Mouse (Mus musculus): ENCODE data around the gene Ccpg1os.
A peak's percentile ranks its signal among the peaks of the same experiment; 100 is the strongest.

Ccpg1os gene

GRCm38 (mm10) chr9:72985250-72986220 is at the start of gene Ccpg1os, which contains the start of gene Ccpg1:
TSS of gene Ccpg1os (minus strand) at chr9:72985382.
TSS of gene Ccpg1 (plus strand) at chr9:72985429.
- DNase-seq (ENCODE audit: low read depth in 2 of 2, low spot score in 2 of 2) = peak; percentile 95 to 97

DNA sequence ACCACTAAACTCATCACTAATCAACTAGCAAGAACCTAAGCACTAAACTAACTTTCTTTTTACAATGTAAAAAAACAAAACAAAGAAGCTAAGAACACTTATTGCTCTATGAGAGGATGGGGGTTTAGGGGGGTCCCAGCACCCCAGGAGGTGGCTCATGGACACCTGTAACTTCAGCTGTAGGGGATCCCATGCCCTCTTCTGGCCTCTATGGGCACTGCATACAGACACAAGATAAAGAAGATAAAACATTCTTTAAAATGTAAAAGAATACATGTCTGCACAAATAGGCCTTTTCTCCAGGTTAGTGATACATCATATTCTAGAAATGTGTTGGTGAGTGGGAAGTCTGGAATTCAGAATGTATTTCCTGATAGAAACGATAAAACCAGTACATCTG is 48.2 kb upstream of the Ccpg1os start:
- DNase-seq (ENCODE audit: low read depth in 2 of 2, low spot score in 2 of 2) = no peak

DNA sequence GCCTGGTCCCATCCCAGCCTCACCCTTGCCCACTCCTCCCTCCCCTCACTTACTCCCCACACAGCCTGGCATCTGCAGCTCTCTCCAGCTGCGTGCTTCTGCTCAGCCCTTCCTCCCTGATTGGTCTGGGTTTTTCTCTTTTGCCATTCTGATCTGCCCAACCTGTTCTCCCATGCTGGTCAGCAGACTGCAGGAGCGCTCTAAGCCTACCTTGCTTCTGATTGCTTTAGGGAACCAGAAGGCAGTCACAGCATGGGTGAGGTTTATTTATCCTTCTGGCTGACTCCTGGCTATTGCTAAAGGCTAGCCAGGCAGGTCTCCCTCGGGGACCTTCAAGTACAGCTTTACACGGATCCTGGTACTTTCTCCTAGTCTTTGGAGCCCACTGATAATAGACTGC is 46.2 kb upstream of the Ccpg1os start:
- DNase-seq (ENCODE audit: low read depth in 2 of 2, low spot score in 2 of 2) = no peak

GRCm38 (mm10) chr9:73030443-73030842 is 45.3 kb upstream of the Ccpg1os start:
- DNase-seq (ENCODE audit: low read depth in 2 of 2, low spot score in 2 of 2) = no peak

GRCm38 (mm10) chr9:73025818-73026636 is 40.8 kb upstream of the Ccpg1os start:
- no peak for DNase-seq (ENCODE audit: low read depth in 2 of 2, low spot score in 2 of 2)

DNA sequence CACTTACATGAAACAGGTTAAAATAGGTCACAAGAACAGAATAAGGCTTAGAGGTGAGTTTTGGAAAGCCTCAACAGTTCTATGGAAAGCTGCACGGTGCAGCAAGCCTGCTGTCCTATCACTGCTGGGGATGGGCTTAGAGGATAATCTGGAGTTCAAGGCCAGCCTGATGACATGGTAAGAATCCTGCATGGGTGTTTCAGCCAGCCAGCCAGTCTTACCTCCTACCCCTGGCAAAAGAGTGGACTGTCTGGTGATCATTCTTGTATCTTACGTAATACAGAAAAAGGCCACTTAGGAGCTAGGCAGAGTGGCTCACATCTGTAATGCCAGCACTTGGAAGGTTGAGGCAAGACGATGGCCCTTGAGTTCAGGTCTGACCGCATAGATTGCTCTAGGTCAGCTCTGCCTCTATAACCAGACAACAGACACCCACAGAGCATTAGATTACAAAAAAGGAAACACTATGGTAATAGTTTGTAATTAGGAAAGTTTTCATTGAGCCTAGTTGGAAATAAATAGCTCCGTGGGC is 35.5 kb upstream of the Ccpg1os start:
- no peak for DNase-seq (ENCODE audit: low read depth in 2 of 2, low spot score in 2 of 2)

DNA sequence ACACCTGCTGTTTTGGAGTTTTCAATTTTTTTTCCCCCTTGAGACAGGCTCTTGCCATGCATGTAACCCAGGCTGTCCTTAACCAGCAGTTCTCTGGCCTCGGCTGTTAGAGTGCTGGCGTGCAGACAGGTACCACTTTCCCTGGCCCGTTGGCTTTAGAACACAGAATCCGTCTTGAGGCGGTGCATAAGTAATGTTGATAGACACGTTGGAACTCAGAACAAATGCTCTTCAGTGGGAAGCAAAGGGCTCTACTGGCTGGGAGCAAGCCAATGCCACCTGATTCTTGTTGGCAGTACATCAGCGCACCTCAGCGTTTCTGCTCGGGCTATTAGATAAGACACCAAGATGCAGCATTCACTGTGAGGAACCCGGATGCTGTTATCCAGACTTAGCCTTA is 34.7 kb upstream of the Ccpg1os start:
- DNase-seq (ENCODE audit: low read depth in 2 of 2, low spot score in 2 of 2) = no peak

GRCm38 (mm10) chr9:73014724-73015123 is 29.5 kb upstream of the Ccpg1os start:
- DNase-seq (ENCODE audit: low read depth in 2 of 2, low spot score in 2 of 2) = no peak

DNA sequence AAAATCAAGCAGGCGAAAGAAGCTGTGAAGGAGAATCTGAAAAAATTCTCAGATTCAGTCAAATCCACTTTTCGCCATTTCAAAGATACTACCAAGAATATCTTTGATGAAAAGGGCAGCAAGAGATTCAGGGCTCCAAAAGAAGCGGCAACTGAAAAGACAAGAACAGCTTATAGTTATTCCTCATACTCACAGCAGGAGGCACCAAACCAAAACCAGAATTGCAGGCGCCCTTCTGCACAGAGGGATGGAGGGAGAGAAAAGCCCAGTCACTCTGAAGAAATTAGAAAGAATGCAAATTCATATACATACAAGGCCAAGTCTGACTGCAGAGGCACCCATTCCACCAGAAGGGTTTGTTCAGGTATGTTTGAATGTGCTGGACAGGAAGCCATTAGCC is 27.4 kb upstream of the Ccpg1os start:
- DNase-seq (ENCODE audit: low read depth in 2 of 2, low spot score in 2 of 2) = no peak

DNA sequence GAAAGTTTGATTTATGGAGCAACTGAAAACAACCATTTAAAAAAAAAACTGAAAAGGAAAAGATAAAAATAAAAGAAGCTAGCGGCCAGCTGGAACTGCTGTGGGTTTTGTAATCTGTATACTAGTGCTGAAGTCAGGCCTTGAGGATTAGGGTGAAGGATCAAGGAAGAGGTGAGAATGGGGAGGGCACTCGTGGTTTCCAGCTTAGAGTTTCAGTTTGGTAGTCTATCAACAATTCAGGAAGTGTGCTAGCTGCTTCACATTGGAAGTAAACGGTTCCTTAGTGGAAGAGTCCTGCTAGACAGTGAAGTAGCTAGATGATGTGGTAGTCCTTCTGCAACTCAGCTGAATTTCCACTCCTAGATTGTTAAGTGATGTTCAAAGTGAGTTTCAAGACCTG is 23.2 kb upstream of the Ccpg1os start:
- DNase-seq (ENCODE audit: low read depth in 2 of 2, low spot score in 2 of 2) = no peak

DNA sequence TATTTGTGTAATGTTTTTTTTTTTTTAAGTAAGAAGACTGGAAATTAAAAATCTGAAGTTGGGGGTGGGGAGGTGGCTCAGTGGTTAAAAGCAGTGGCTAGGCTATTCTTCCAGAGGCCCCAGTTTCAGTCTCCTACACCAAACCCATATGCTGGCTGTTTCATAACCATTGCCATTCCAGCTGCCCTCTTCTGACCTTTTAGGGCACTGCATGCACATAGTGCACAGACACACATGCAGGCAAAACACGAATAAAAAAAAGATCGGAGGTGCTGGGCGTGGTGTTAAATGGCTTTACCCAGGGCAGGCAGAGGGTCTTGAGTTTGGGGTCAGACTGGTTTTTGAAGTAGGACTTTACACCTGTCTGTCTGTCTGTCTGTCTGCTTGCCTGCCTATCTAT is 21.0 kb upstream of the Ccpg1os start:
- peak in 1 of 2 experiments; percentile 6 for DNase-seq (ENCODE audit: low read depth in 2 of 2, low spot score in 2 of 2)

DNA sequence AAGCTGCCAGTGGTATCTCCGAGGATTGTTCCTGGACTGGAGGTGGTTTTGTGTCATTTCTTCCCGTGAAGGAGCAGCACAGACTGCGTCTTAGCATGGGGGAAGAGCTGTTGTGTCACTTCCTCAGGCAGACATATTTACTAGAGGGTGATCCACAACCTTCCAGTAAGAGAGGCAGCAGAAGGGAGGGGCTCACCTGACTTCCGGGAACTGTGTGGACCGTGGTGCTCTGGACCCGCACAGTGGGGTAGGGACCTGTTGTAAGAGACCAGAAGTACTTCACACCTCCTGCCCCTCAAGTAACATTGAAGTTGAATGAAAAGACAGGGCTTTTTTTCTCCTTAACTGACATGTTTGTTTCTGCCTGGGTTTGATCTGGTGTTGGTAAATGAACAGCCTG is 19.9 kb upstream of the Ccpg1os start:
- DNase-seq (ENCODE audit: low read depth in 2 of 2, low spot score in 2 of 2) = no peak

GRCm38 (mm10) chr9:73004076-73004475 is 18.9 kb upstream of the Ccpg1os start:
- no peak for DNase-seq (ENCODE audit: low read depth in 2 of 2, low spot score in 2 of 2)

- no peak for DNase-seq (ENCODE audit: low read depth in 2 of 2, low spot score in 2 of 2)
Measured at GRCm38 (mm10) chr9:73002177-73002576, 17.0 kb upstream of the Ccpg1os start.

- DNase-seq (ENCODE audit: low read depth in 2 of 2, low spot score in 2 of 2) = no peak
Measured at GRCm38 (mm10) chr9:73001314-73002011, 16.3 kb upstream of the Ccpg1os start.

DNA sequence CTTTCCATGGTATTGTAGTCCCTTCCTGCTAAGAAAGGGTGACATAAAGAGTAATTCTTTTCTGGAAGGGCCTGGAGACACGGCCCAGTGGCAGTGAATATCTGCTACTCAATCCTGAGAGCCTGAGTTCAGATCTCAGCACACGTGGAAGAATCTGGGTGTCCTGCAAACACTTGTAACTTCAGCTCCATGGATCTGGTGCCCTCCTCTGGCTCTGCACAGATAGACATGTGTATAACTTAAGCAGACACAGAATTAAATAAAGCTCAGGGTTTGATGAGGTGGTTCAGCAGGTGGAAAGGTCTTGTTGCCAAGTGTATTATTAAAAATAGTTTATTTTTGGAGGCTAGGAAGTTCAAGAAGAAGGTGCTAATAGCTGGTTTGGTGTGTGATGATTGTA is 15.3 kb upstream of the Ccpg1os start:
- no peak for DNase-seq (ENCODE audit: low read depth in 2 of 2, low spot score in 2 of 2)

- no peak for DNase-seq (ENCODE audit: low read depth in 2 of 2, low spot score in 2 of 2)
Measured at GRCm38 (mm10) chr9:72996806-72997205, 11.6 kb upstream of the Ccpg1os start.

DNA sequence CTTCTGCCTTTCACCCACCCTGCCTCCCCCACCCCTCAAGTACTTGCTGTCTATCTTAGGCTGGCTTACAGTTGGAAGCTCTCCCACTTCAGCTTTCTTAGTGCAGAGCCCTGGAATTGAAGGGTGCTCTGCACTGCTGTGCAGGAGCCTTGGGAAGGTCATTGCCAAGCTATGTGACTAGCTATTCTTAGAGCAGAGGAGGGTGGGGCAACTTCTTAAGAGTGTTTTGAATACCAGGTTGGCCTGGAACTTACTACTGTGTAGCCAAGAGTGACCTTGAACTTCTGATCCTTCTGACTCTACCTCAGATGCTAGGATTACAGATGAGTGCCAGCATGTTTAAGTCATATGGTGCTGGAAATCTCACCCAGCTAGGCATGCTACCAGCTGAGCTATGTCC is 11.0 kb upstream of the Ccpg1os start:
- DNase-seq (ENCODE audit: low read depth in 2 of 2, low spot score in 2 of 2) = no peak

DNA sequence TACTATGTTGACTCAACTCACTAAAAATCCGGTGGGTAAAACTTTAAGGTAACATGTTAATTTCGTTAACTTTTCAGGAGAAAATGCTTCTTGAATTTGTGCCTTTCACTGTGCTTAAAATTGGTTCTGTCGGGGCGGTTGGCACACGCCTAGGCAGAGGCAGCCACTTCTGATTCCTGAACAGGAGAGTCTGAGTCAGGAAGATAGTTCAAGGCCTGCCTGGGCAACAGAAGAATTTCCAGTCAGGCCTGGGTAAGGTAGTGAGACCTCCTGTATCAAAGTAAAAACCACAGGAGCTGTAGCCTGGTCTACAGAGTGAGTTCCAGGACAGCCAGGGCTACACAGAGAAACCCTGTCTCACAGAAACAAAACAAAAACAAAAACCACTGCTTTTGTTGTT is 7.4 kb upstream of the Ccpg1os start:
- no peak for DNase-seq (ENCODE audit: low read depth in 2 of 2, low spot score in 2 of 2)

DNA sequence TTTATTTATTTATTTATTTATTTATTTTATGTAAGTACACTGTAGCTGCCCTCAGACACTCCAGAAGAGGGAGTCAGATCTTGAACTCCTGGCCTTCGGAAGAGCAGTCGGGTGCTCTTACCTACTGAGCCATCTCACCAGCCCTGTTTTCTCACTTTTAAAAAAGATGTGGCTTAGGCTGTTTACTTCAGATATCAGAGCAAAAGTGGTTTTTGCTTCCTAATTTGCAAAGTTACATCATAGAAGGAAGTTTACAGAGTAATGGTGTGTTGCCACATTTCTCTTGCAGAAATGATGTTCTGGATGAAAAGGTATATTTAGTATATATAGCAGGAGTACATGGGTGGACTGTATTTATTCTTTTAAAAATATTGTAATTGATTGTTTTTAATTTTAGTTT is 6.2 kb upstream of the Ccpg1os start:
- no peak for DNase-seq (ENCODE audit: low read depth in 2 of 2, low spot score in 2 of 2)

DNA sequence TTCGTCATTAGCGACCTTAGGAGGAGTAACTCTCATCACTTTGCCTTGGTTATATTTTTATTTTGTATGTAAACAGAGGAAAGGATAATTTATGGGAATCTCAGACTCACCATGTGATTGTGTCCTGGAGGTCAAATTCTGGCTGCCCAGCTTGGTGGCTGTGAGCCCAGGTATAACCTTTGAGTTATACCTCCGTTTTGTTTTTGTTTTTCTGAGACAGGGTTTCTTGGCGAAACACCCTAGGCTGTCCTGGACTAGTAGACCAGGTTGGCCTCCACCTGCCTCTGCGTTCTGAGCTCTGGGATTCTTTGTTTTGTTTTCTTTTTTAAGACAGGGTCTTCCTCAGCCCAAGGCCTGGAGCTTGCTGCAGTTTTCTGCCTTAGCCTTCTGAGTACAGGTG is 3.5 kb upstream of the Ccpg1os start:
- DNase-seq (ENCODE audit: low read depth in 2 of 2, low spot score in 2 of 2) = no peak

Measured in CD8-positive naive resting alpha-beta T cell, adult 2 months (primary cell).